Mouse (Mus musculus) cerebellum, adult 8-10 months (tissue): ENCODE results near the gene Plekho2.

ENCODE experiments used
- DNase-seq: peaks from one replicate; pipeline ENCODE4 v3.0.0; 2022

Plekho2 gene

GRCm38 (mm10) chr9:65552141-65552540 lies 27.7 kb downstream of the Plekho2 start:
- no peak for DNase-seq

DNA sequence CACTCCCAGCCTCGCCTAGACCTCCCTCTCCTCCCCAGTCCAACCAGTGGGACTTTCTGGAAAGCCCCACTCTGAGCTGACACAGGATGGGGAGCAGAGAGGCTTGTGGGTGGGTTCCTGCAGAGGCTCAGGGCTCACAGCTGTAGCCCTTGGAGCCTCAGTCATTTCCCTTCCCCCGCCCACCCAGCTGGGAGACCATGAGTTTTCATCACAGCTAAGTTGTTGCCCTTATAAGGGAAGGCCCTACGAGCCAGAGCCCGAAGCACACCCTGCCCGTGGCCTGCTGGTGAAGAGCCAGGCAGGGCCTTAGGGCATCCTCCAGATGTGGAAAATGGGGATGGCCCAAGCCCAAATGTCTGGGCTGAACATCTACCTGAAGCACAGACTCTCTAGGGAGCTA lies 28.8 kb downstream of the Plekho2 start:
- DNase-seq: no peak

GRCm38 (mm10) chr9:65550079-65550831 lies 29.6 kb downstream of the Plekho2 start:
- DNase-seq: no peak

DNA sequence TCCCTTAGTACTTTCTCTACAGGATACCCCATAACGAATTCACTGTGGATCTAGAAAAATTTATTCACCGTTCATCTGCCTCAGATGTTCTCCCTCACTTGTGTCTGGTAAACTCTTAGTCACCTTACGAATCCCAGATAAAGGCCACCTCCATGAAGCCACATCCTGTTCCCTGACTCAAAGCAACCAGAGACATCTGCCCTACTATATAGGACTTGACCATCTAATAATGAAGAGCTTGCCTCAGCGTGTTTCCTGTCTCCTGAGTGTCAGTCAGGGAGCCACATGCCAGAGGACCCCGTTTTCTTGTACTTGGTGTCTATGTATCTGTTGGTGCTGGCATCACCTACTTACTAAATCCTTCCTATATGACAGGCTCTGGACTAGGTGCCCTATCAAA lies 30.2 kb downstream of the Plekho2 start:
- no peak for DNase-seq

GRCm38 (mm10) chr9:65549139-65549538 lies 30.7 kb downstream of the Plekho2 start:
- no peak for DNase-seq

- DNase-seq: no peak
Measured at GRCm38 (mm10) chr9:65548311-65548710, 31.5 kb downstream of the Plekho2 start.

DNA sequence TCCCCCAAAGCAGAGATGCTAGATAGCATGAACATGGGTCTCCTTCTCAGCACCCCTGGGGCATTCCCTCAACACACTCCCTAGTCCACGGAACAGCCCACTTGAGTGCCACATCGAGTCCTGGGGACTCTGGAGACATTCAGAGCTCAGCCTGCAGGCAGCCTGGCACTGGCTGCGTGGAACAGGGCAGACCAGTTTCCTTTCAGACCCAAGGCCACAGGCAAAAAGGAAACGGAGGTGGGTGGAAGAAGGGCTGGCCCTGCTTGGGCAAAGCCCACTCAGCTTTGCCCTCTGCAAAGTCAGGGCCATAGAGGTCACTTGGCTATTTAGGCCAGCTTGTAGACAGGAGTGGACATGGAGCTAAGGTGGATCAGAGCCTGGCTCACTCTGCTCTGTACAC lies 32.0 kb downstream of the Plekho2 start:
- DNase-seq: no peak

DNA sequence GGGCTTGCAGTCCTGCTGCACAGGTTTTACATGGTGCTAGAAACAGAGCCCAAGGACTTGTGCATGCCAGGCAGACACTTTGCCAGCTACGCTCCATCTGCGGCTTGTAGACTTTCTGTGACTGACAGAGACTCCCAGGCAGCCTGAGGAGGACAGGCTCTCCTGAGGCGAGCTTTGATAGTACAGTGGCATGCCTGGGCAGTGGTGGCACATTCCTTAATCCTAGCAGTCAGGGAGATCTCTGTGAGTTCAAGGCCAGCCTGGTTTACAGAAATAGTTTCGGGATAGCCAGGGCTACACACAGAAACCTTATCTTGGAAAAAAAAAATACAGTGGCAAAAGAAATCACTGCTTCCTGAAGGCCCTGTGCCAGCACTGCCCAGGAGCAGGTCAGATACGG lies 32.7 kb downstream of the Plekho2 start:
- DNase-seq: no peak

GRCm38 (mm10) chr9:65546413-65546695 lies 33.5 kb downstream of the Plekho2 start:
- no peak for DNase-seq

DNA sequence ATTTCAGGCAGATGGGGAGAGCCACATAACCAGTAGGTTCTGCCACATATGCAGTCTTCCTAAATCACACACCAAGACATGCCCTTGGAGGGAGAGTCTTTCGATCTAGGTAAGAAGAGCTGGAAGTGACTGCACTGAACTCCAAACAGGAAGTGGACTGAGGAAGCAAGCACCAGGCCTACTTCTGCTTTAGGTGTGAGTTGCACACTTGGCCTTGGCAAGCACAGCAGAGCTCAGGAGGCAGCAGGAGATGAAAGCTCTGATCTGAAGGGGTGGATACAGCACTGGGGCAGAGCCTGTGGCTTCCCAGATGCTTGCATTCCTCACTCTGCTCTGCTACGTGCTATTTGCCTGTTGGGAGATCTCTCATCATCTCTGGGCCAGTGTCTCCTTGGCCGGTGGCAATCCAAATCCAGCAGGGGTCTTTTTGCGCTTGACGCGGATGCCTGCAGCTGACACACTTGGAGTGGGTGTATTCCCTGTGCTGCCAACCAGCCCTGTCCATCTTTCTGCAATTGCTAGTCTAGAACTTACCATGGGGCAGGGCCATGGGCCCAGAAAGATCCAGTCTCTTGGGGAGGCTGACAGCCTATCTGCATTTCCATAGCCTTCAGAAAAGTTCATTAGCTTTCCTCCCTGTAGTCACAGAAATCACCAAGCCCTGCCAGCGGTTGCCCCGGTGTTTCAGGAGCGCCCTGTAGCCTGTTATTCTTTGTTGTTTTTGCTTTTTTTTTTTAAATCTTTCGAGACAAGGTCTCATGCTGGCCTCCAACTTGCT lies 34.0 kb downstream of the Plekho2 start:
- no peak for DNase-seq

- no peak for DNase-seq
Measured at GRCm38 (mm10) chr9:65542111-65542524, 37.7 kb downstream of the Plekho2 start.

DNA sequence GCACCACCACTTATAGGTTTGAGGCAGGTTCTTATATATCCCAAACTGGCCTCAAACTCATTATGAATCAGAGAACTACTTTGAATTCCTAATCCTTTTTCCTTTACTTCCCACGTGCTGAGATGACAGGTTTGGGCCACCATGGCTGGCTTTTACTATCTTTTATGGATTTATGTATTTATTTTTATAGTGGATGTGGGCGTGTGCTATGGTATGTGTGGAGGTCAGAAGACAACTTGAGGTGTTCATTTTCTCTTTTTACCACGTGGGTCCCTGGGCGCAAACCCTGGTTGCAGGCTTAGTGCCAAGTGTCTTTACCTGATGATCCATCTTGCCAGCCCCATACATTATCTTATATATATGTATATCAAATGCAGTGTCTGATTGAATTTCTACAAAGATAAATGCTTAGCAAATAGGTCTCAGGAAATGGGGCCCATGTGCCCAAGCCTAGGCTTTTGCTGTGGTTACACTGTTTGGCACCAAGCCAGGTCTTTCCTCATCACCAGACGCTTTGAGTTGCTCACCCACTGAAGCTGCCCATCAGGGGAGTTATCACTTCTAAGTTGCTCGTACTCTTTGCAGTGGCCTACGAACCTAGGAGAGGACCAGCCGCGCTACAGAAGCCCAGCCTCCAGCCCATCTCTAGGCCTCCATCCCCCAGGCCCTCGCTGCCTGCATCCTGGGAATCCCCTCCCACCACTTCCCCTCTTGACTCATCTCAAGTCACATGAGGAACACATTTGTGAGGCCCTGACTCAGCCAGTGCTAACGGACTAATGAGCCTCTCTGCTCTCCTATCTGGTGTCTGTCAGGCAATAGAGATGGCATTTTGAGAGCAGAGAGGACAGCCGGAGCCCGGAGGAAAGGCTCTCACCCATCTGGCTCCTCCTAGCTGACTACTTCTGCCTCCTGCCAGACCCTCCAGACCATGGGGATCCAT lies 38.4 kb downstream of the Plekho2 start:
- no peak for DNase-seq

DNA sequence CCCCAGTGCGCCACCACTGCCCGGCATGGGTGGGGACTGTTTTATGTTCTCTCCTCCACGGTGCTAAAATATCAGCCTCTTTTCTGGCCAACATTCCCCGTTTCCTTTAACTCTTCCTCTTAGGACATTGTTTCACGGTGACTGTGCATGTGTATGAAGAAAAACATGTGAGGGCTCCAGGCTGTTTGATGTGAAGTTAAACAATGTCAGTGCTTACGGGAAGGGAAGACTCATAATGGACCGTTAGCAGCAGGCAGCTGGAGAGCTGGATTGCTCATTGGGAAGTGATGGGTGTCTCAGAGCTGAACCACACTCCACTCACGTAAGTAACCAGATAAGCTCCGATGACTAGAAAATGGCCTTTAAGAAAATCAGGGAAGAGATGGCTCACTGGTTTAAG lies 40.1 kb downstream of the Plekho2 start:
- no peak for DNase-seq

- no peak for DNase-seq
Measured at GRCm38 (mm10) chr9:65537901-65538630, 41.8 kb downstream of the Plekho2 start.

- no peak for DNase-seq
Measured at GRCm38 (mm10) chr9:65536491-65536890, 43.3 kb downstream of the Plekho2 start.

GRCm38 (mm10) chr9:65535789-65536469 lies 43.9 kb downstream of the Plekho2 start:
- DNase-seq: no peak

- DNase-seq: no peak
Measured at GRCm38 (mm10) chr9:65535191-65535722, 44.6 kb downstream of the Plekho2 start.

DNA sequence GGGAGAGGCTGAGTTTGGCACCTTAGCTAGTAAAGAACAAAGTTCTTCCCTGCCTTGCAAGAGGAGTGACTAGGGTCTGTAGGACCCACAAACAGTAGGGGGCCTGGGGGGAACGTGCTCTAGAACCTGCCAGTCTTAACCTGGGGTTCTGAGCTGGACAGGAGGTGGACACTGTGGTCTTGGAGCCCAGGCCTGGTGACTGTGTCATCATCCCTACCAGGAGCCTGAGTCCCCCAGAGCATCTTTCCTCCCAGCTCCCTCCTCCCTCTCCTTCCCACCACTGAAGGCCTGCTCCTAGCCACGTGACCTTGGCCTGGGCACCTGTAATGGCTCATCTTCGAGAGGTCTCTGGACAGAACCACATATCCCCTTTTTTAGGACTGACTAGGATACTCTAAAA lies 45.7 kb downstream of the Plekho2 start:
- no peak for DNase-seq

- DNase-seq: no peak
Measured at GRCm38 (mm10) chr9:65532986-65533385, 46.9 kb downstream of the Plekho2 start.

DNA sequence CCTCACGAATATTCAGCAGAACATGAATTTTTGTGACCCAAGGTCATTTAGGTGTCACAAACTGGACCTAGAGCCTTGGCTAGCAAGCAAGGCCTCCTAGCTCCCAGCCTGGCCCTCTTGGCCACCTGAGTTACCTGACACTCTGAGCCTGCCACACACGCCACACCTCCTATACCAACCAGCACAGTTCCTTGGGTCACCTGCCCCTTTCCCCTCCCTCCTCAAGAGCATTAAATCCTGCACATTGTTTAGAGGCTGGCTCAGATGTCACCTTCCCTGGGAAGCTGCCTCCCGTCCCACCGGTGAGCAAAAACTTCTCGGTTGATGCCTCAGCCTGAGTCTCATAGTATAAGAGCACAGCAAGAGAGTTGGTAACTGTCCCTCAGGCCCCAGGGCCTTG lies 48.6 kb downstream of the Plekho2 start:
- DNase-seq: no peak

GRCm38 (mm10) chr9:65529659-65530058 lies 50.2 kb downstream of the Plekho2 start:
- no peak for DNase-seq
